Mouse (Mus musculus): ENCODE measurements around the gene Xrcc1.

Xrcc1 gene

GRCm38 (mm10) chr7:24529580-24529979 is 16.5 kb upstream of the Xrcc1 start:
- DNase-seq, result no peak

- DNase-seq, result peak; percentile 100
Measured at GRCm38 (mm10) chr7:24530062-24530931, 15.8 kb upstream of the Xrcc1 start, which contains the start of gene Irgq. Gene Irgq, plus strand, starts transcription at chr7:24530689.

GRCm38 (mm10) chr7:24531211-24531971 is 14.7 kb upstream of the Xrcc1 start:
- DNase-seq, result peak; percentile 84

- no peak for DNase-seq
Measured at GRCm38 (mm10) chr7:24533031-24533571, 13.0 kb upstream of the Xrcc1 start.

- DNase-seq, result no peak
Measured at GRCm38 (mm10) chr7:24533806-24534205, 12.3 kb upstream of the Xrcc1 start.

GRCm38 (mm10) chr7:24534301-24534700 is 11.8 kb upstream of the Xrcc1 start:
- DNase-seq, result no peak

GRCm38 (mm10) chr7:24537081-24537480 is 9.0 kb upstream of the Xrcc1 start:
- peak; percentile 13 for DNase-seq

GRCm38 (mm10) chr7:24537591-24537990 is 8.5 kb upstream of the Xrcc1 start:
- no peak for DNase-seq

GRCm38 (mm10) chr7:24538154-24538553 is 7.9 kb upstream of the Xrcc1 start:
- DNase-seq, result no peak

- no peak for DNase-seq
Measured at GRCm38 (mm10) chr7:24538701-24539100, 7.4 kb upstream of the Xrcc1 start.

- DNase-seq, result no peak
Measured at GRCm38 (mm10) chr7:24539686-24540085, 6.4 kb upstream of the Xrcc1 start.

- DNase-seq, result peak; percentile 39
Measured at GRCm38 (mm10) chr7:24544506-24544905, 1.6 kb upstream of the Xrcc1 start.

- DNase-seq, result peak; percentile 99
Measured at GRCm38 (mm10) chr7:24546634-24547389, 723 bp downstream of the Xrcc1 start.

GRCm38 (mm10) chr7:24547534-24548036 is 1.5 kb downstream of the Xrcc1 start:
- no peak for DNase-seq

GRCm38 (mm10) chr7:24551985-24552759 is 6.1 kb downstream of the Xrcc1 start:
- no peak for DNase-seq

- no peak for DNase-seq
Measured at GRCm38 (mm10) chr7:24555786-24556185, 9.7 kb downstream of the Xrcc1 start.

- no peak for DNase-seq
Measured at GRCm38 (mm10) chr7:24561450-24561849, 15.4 kb downstream of the Xrcc1 start.

- no peak for DNase-seq
Measured at GRCm38 (mm10) chr7:24563191-24563836, 17.2 kb downstream of the Xrcc1 start.

GRCm38 (mm10) chr7:24563837-24564206 is 17.7 kb downstream of the Xrcc1 start:
- no peak for DNase-seq

GRCm38 (mm10) chr7:24564607-24565265 is 18.6 kb downstream of the Xrcc1 start:
- peak; percentile 65 for DNase-seq

GRCm38 (mm10) chr7:24565627-24566026 is 19.5 kb downstream of the Xrcc1 start:
- no peak for DNase-seq
